Mouse (Mus musculus) brain, embryonic 14.5 days (tissue): Measurements from ENCODE around the gene Mroh3.

Experiments
- CTCF ChIP-seq: fragments of 200-500 bp; IDR thresholded peaks from 2 replicates; pipeline ENCODE4 v1.5.1; 2012; ENCODE audit warnings: inconsistent platforms, mild to moderate bottlenecking, moderate library complexity, borderline replicate concordance; ENCODE audit not compliant: insufficient read depth, insufficient read length; ENCODE audit errors: extremely low read depth
- POLR2A ChIP-seq: fragments of 200-500 bp; IDR thresholded peaks from 2 replicates; pipeline ENCODE4 v1.6.1; 2012; ENCODE audit warnings: mild to moderate bottlenecking, inconsistent platforms, borderline replicate concordance; ENCODE audit not compliant: poor library complexity, insufficient read depth, insufficient read length, severe bottlenecking; ENCODE audit errors: extremely low read depth

DNA sequence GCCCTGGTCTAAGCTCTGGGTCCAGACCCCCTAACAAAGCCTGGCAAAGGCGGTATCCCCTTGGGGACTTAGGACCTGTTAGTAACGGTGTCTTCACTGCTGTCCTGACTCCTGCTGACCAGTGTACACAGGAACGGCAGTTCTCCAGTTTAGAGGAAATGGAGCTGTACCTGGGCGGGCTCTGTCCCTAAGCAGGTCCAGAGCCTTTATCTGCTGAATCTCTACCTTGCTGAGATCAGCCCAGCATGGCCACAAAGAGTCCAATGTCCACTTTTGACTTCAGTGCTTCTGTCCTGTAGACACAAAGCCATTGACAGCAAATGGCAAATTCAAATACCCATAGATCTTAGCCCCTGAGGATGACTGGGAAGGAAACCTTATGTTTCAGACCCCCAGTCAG lies 55.7 kb downstream of the Mroh3 start:
- TF ChIP-seq CTCF (no peak), POLR2A (no peak)
